Mouse (Mus musculus) ES-E14 (cell line): ENCODE measurements around the gene 4930470P17Rik.

Experiments
- CHD2 ChIP-seq: IDR thresholded peaks from 2 replicates; pipeline ENCODE4 v1.6.1; 2014; ENCODE audit warnings: mild to moderate bottlenecking, low read depth, low read length, inconsistent platforms
- MAFK ChIP-seq: IDR thresholded peaks from 2 replicates; pipeline ENCODE4 v1.6.1; 2014; ENCODE audit warnings: mild to moderate bottlenecking, low read depth, low read length, inconsistent platforms; ENCODE audit not compliant: insufficient read depth

DNA sequence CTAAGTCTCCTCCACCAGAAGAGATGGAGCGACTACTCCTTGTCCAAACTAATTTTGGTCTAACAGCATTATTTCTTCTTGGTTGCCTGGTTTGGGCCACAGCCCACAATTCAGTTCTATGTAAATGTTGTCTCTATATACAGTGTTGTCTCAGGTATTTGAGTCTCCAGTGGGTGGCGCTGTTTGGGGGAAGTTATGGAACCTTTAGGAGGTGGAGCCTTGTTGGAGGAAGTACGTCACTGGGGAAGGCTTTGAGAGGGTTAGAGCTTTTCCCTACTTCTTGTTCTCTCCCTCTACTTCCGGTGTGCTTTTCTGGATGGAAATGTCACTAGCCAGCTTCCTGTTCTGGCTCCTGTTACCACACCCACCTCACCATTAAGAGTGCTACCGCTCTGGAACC lies 646 bp downstream of the 4930470P17Rik start:
- no peak for TF ChIP-seq CHD2
- TF ChIP-seq MAFK, result no peak
